Mouse (Mus musculus): ENCODE measurements around the gene 1110065P20Rik. TPM values are rescaled to one million over a fixed set of nuclear protein-coding genes. Genes with fewer than 3 reads are reported as not detected.

Gene 1110065P20Rik
- polyA plus RNA-seq, 1 experiment: 1.2 TPM

DNA sequence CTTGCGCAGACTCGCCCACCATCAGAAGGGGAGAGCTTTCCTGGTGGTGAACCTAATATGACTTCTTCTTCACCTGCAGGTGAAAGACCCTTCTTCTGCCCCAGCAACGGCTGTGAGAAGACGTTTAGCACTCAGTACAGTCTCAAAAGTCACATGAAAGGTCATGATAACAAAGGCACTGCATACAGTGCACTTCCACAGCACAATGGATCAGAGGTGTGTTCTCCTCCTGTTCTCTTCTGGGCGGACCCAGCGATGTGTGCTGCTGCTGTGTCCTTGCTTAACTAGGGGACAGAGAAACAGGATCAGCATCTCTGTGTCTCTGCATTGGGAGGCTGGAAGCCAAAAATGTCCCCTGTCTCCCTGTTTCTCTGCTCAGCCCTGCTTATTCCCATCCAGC lies 26.0 kb downstream of the 1110065P20Rik start:
- peaks cover 95% of the 10 kb centered on the region for H3K36me3 ChIP-seq (ENCODE audit: control insufficient read depth)
- no peaks in the 10 kb centered on the region; the same call in 1 of the 2 replicates for H3K4me1 ChIP-seq (ENCODE audit: control insufficient read depth)
- no peaks in the 10 kb centered on the region for H3K27me3 ChIP-seq (ENCODE audit: control insufficient read depth)
- no peak overlapping the region for H3K4me3 ChIP-seq (replicated peaks)
- H3K9me3 ChIP-seq (ENCODE audit: control insufficient read depth, low read length): no peaks in the 10 kb centered on the region
- no peak for TF ChIP-seq TAL1 (IDR thresholded peaks at IDR 0.05; ENCODE audit: low read length)
- TF ChIP-seq GATA1 (IDR thresholded peaks at IDR 0.05; ENCODE audit: low read length): no peak

DNA sequence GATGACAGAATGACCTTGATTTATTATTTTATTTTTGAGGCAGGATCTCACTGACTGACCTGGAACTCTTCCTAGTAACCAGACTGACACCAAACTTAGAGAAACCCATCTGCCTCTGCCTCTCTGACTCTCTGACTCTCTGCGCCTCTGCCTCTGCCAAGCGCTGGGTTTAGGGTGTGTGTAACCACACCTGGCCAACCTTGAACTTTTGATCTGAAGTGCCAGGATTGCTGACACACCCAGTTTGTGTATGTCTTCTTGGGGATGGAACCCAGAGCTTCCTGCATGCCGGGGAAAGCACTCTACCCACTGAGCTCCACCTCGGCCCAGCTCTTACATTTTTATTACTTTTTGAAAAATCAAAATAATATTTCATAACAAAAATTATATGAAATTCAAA lies 32.2 kb downstream of the 1110065P20Rik start:
- H3K36me3 ChIP-seq (ENCODE audit: control insufficient read depth): peaks cover 90% of the 10 kb centered on the region
- no peaks in the 10 kb centered on the region for H3K9me3 ChIP-seq (ENCODE audit: control insufficient read depth, low read length)
- H3K4me1 ChIP-seq (ENCODE audit: control insufficient read depth): peaks cover 18% of the 10 kb centered on the region
- TF ChIP-seq TAL1 (IDR thresholded peaks at IDR 0.05; ENCODE audit: low read length): no peak
- TF ChIP-seq GATA1 (IDR thresholded peaks at IDR 0.05; ENCODE audit: low read length): no peak
- H3K4me3 ChIP-seq (replicated peaks): no peak overlapping the region
- no peaks in the 10 kb centered on the region for H3K27me3 ChIP-seq (ENCODE audit: control insufficient read depth)

DNA sequence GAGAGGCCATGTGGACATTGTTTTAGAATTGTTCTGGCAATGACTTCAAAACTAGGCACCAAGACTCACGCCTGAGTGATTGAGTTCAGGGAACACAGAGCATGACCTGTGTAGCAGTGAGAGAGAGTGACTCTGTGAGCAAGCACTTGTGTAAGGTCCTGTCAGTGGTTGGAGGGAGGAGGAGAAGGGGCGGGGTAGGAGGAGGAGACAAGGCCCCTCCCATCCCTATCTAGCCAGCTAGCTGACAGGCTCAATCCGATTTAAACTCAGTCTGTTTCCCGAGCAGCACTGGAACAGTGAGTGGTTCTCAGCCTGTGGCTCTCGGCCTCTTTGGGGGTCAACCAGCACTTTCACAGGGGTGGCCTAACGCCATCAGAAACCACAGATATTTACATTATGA lies 33.2 kb downstream of the 1110065P20Rik start:
- TF ChIP-seq GATA1 (IDR thresholded peaks at IDR 0.05; ENCODE audit: low read length) (no peak), TAL1 (IDR thresholded peaks at IDR 0.05; ENCODE audit: low read length) (no peak)
- H3K4me3 ChIP-seq (replicated peaks): no peak overlapping the region
- peaks cover 20% of the 10 kb centered on the region for H3K4me1 ChIP-seq (ENCODE audit: control insufficient read depth)
- H3K27me3 ChIP-seq (ENCODE audit: control insufficient read depth): no peaks in the 10 kb centered on the region
- peaks cover 90% of the 10 kb centered on the region for H3K36me3 ChIP-seq (ENCODE audit: control insufficient read depth)
- no peaks in the 10 kb centered on the region for H3K9me3 ChIP-seq (ENCODE audit: control insufficient read depth, low read length)

DNA sequence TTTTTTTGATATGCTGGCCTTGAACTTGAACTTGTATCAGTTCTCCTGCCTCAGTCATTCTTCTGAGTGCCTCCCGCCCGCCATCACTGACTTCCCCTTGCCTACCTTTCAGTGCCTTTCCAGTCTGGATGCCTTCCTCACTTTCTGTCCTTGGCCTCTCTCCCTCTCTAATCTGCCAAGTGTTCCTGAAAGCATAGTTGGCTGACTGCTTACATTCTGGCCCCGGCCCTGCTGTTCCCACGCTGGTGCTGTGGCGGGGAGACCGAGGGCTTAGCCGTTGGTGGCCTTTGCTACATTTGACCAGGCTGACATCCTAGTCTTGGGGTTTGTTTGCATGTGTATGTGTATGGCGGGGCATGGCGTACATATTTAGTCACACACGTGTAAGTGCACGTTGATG lies 35.1 kb downstream of the 1110065P20Rik start:
- TF ChIP-seq GATA1 (IDR thresholded peaks at IDR 0.05; ENCODE audit: low read length) (no peak), TAL1 (IDR thresholded peaks at IDR 0.05; ENCODE audit: low read length) (no peak)
- Histone ChIP-seq H3K4me1 (ENCODE audit: control insufficient read depth) (peaks cover 27% of the 10 kb centered on the region), H3K36me3 (ENCODE audit: control insufficient read depth) (peaks cover 88% of the 10 kb centered on the region), H3K4me3 (replicated peaks) (no peak overlapping the region), H3K9me3 (ENCODE audit: control insufficient read depth, low read length) (no peaks in the 10 kb centered on the region), H3K27me3 (ENCODE audit: control insufficient read depth) (no peaks in the 10 kb centered on the region)

DNA sequence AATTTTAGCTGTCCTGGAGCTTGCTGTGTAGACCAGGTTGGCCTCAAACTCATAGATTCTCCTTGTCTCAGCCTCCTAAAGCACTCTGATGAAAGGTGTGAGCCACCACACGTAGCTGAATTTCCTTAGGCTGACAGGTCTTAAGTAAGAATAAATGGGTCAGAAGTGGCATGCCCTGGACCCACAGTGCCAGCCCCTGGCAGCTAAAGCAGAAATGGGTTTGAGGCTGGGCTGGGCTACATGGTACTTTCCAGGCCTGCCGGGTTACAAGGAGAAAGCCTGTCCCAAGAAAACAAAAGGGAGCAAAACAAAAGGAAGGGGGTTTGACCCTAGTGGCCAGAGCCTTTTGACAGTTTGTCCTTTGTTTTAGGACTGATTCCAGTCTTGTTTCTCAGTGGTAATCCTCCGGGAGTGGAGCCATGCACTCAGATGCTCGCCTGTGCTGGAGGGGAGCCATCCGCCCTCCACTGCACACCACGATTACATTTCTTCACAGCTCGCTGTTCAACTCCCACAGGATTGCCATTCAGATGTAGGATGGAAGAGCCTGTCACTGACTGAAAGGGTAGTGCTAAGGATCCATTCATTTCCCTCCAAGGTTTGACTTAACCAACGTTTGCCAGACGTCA lies 39.5 kb downstream of the 1110065P20Rik start:
- Histone ChIP-seq H3K9me3 (ENCODE audit: control insufficient read depth, low read length) (no peaks in the 10 kb centered on the region), H3K27me3 (ENCODE audit: control insufficient read depth) (no peaks in the 10 kb centered on the region), H3K4me3 (replicated peaks) (no peak overlapping the region), H3K36me3 (ENCODE audit: control insufficient read depth) (peaks cover 89% of the 10 kb centered on the region), H3K4me1 (ENCODE audit: control insufficient read depth) (peaks cover 45% of the 10 kb centered on the region)
- TF ChIP-seq TAL1 (IDR thresholded peaks at IDR 0.05; ENCODE audit: low read length): no peak
- no peak for TF ChIP-seq GATA1 (IDR thresholded peaks at IDR 0.05; ENCODE audit: low read length)

DNA sequence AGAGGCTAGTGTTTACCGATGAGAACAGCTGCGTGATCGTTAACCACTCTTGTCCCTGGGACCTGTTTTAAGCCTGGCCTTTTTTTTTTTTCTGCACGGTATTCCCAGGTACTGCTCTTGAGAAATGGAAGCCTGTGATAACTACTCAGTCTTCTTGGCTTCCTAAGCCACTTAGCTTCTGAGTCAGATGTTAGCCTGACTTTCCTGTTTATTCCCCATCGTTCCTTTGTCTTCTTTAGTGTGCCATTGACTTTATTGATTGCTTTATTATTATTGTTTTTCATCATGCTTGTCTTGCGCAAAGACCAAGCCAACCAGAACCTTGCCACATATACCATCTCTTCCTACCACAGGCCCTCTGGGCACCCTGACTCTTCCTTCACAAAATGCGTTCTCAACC lies 40.9 kb downstream of the 1110065P20Rik start:
- no peaks in the 10 kb centered on the region for H3K27me3 ChIP-seq (ENCODE audit: control insufficient read depth)
- H3K4me1 ChIP-seq (ENCODE audit: control insufficient read depth): peaks cover 55% of the 10 kb centered on the region
- H3K4me3 ChIP-seq (replicated peaks): no peak overlapping the region
- no peaks in the 10 kb centered on the region for H3K9me3 ChIP-seq (ENCODE audit: control insufficient read depth, low read length)
- H3K36me3 ChIP-seq (ENCODE audit: control insufficient read depth): peaks cover 90% of the 10 kb centered on the region
- TF ChIP-seq TAL1 (IDR thresholded peaks at IDR 0.05; ENCODE audit: low read length) (no peak), GATA1 (IDR thresholded peaks at IDR 0.05; ENCODE audit: low read length) (no peak)

DNA sequence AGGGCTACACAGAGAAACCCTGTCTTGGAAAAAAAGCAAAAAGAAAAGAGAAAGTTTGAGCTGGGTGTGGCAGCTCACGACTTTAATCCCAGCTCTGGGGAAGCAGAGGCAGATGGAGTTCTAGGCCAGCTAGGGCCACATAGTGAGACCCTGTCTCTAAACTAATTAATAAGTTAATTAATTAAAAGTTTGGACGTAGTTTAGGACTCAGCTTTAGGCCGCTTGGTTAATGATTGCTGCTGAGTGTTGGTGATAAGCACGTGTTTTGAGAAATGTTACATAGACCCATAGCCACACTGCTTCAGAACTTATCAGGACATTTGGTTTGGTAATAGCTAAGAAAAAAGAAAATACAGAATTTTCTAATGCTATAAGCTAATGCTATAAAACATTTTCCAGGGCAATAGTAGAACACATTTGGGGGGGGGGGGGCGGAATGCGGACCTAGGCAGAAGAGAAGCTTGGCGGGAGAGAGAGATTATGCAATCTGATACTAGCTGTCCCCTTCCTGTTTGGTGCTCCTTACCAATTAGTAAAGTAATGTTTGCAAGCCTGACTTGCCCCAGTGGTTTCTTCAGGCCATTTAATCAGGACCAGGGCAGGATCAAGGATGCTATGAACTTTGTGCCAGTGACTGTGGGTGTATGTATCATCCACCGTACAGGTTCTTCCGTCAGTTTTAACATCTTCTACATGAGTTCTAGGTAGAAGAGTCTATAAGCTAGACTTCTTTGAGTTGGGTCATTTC lies 41.7 kb downstream of the 1110065P20Rik start:
- Histone ChIP-seq H3K9me3 (ENCODE audit: control insufficient read depth, low read length) (no peaks in the 10 kb centered on the region), H3K4me1 (ENCODE audit: control insufficient read depth) (peaks cover 63% of the 10 kb centered on the region), H3K36me3 (ENCODE audit: control insufficient read depth) (peaks cover 92% of the 10 kb centered on the region), H3K27me3 (ENCODE audit: control insufficient read depth) (no peaks in the 10 kb centered on the region), H3K4me3 (replicated peaks) (no peak overlapping the region)
- TF ChIP-seq TAL1 (IDR thresholded peaks at IDR 0.05; ENCODE audit: low read length) (no peak), GATA1 (IDR thresholded peaks at IDR 0.05; ENCODE audit: low read length) (no peak)

DNA sequence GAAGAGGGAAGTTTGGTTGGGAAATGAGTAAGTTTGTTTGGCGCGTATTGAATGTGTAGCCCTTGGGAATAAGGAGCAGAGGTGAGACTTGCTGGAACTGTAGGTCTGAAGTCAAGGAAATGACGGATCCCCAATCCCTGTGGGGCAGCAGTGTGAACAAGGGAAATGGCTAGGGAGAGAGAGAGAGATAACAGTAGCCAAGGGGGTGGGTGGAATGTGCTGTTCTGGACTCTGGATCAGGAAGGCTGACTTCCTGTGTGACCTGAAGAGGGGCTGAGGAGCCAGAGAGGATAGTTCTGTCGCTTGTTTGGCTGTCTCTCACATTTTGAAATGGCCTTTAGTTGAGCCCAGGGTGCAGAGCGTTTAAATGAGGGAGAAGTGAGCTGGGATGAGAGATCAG lies 42.5 kb downstream of the 1110065P20Rik start:
- Histone ChIP-seq H3K36me3 (ENCODE audit: control insufficient read depth) (peaks cover 88% of the 10 kb centered on the region), H3K4me3 (replicated peaks) (no peak overlapping the region)

DNA sequence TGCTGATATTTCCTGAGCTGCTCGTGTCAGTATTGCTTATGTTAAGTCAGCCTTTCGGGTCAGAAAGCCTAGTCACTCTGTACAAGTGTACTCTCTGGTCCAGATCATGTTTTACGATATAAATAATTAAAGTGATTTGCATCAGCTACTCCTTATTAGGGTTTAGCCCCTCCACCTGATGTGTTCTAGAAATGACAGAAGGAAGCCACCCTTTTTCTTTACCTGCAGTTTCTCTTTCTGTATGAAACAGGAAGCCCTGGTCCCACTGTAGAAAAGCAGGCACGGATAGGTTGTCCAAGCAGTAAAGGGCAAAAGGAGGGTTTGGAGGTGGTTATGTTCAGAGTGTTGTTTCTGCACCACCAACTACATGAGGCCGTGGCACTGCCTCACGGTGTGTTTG lies 47.6 kb downstream of the 1110065P20Rik start:
- Histone ChIP-seq H3K27me3 (ENCODE audit: control insufficient read depth) (no peaks in the 10 kb centered on the region), H3K36me3 (ENCODE audit: control insufficient read depth) (peaks cover 77% of the 10 kb centered on the region), H3K4me3 (replicated peaks) (peak overlapping the region; percentile 84), H3K9me3 (ENCODE audit: control insufficient read depth, low read length) (no peaks in the 10 kb centered on the region), H3K4me1 (ENCODE audit: control insufficient read depth) (peaks cover 62% of the 10 kb centered on the region)
- TF ChIP-seq TAL1 (IDR thresholded peaks at IDR 0.05; ENCODE audit: low read length) (no peak), GATA1 (IDR thresholded peaks at IDR 0.05; ENCODE audit: low read length) (no peak)

More for the DNA sequence above, 42.5 kb downstream of the 1110065P20Rik start:
- no peak for TF ChIP-seq GATA1 (IDR thresholded peaks at IDR 0.05; ENCODE audit: low read length)
- no peak for TF ChIP-seq TAL1 (IDR thresholded peaks at IDR 0.05; ENCODE audit: low read length)
- no peaks in the 10 kb centered on the region for H3K9me3 ChIP-seq (ENCODE audit: control insufficient read depth, low read length)
- H3K27me3 ChIP-seq (ENCODE audit: control insufficient read depth): no peaks in the 10 kb centered on the region
- H3K4me1 ChIP-seq (ENCODE audit: control insufficient read depth): peaks cover 71% of the 10 kb centered on the region
